Mouse (Mus musculus) heart, embryonic 15.5 days (tissue): ENCODE measurements around the gene Noto. TPM values are rescaled to one million over a fixed set of nuclear protein-coding genes. Genes with fewer than 3 reads are reported as not detected.
A peak's percentile ranks its signal among the peaks of the same experiment; 100 is the strongest.
"Not testable (repeated sequence)": the region's sequence is repeated elsewhere in the genome, so short reads cannot be mapped to it uniquely, and the experiment has no call there.

Experiments used
- ATAC-seq: fragments of 200-750 bp; cut with Nextera tagmentation; replicated peaks from 2 replicates; pipeline ENCODE4 v1.8.0; 2017; ENCODE audit warnings: low read depth, moderate TSS enrichment; ENCODE audit not compliant: insufficient number of reproducible peaks, insufficient read depth, low FRiP score
- H3K27ac ChIP-seq: fragments of 300-500 bp; sonication (generic); 2 replicates; pipeline ENCODE4 v1.5.1; 2015; ENCODE audit warnings: mild to moderate bottlenecking, inconsistent platforms
- H3K27me3 ChIP-seq: fragments of 300-500 bp; sonication (generic); 2 replicates; pipeline ENCODE4 v1.6.1; 2015; ENCODE audit warnings: inconsistent platforms
- H3K36me3 ChIP-seq: fragments of 300-500 bp; sonication (generic); 2 replicates; pipeline ENCODE4 v1.6.1; 2015; ENCODE audit warnings: mild to moderate bottlenecking, inconsistent platforms
- H3K4me1 ChIP-seq: fragments of 300-500 bp; sonication (generic); replicated peaks from 2 replicates; pipeline ENCODE4 v1.6.1; 2015; ENCODE audit warnings: inconsistent platforms
- H3K4me2 ChIP-seq: fragments of 300-500 bp; sonication (generic); 2 replicates; pipeline ENCODE4 v1.6.1; 2015; ENCODE audit warnings: inconsistent platforms, mild to moderate bottlenecking, moderate library complexity
- H3K4me3 ChIP-seq: fragments of 300-500 bp; sonication (generic); 2 replicates; pipeline ENCODE4 v1.5.1; 2015; ENCODE audit warnings: mild to moderate bottlenecking, inconsistent platforms
- H3K9ac ChIP-seq: fragments of 300-500 bp; sonication (generic); 2 replicates; pipeline ENCODE4 v1.6.1; 2015; ENCODE audit warnings: mild to moderate bottlenecking, inconsistent platforms
- H3K9me3 ChIP-seq: fragments of 300-500 bp; sonication (generic); replicated peaks from 2 replicates; pipeline ENCODE4 v1.6.1; 2016; ENCODE audit warnings: inconsistent platforms
- WGBS: fragments of 180-500 bp; shearing (Covaris S2); methylation state at CpG from one replicate; pipeline ENCODE4 v1.1.7; 2015; ENCODE audit warnings: mixed read lengths; 5-methylcytosine and 5-hydroxymethylcytosine counted together
- polyA plus RNA-seq: library from polyadenylated mRNA; unstranded; fragments of >200 nt; fragmentation: Nextera tagmentation; extraction: Ambion mirVana; gene quantifications from 2 replicates; pipeline ENCODE4 v1.2.1, GENCODE M21; 2015

The Noto gene
- polyA plus RNA-seq, 1 experiment from 2014 or later: not detected

DNA sequence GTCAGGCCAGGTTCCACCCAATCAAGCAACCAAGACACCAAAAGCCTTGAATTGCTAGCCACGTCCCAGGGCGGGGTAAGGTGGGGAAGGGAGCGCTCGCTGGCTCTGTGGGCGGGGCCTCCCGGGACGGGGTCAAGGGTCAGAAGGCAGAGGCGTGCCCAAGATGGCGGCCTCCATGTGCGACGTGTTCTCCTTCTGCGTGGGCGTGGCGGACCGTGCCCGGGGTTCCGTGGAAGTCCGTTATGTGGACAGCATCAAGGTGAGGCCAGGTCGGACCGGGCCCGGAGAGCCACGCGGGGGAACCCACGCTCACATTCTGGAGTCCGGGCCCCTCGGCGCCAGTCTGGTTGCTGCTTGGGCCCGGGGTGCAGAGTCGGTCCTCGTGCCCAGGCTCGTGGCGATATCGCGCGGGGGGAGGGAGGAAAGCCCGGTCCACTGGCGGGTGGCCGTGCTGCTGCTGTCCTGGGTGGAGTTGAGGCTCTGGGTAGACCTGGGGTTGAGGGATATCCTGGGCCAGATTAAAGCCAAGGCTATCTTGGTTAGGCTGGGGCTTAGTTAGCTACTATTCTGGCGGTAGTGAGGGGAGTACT is 8.3 kb downstream of the Noto start, which contains the start of gene Smyd5:
Gene Smyd5 (plus strand): TSS at position 148 of the 590 bp plus-strand sequence.
- H3K27me3 ChIP-seq: peaks cover 11% of the 10 kb centered on the region
- peak within 1 kb of the TSS; percentile 90 for H3K4me2 ChIP-seq
- H3K27ac ChIP-seq: no peak within 1 kb of the TSS
- H3K4me3 ChIP-seq: peak within 1 kb of the TSS; percentile 87
- ATAC-seq: peak; percentile 77
- peaks cover 4% of the 10 kb centered on the region; the same call in 1 of the 2 replicates for H3K4me1 ChIP-seq
- H3K9ac ChIP-seq: peak within 1 kb of the TSS; percentile 77
- under 1% methylated on average over 39 of the region's 39 CpGs for WGBS
- H3K9me3 ChIP-seq: no peaks in the 10 kb centered on the region
- no peaks in the 10 kb centered on the region for H3K36me3 ChIP-seq

DNA sequence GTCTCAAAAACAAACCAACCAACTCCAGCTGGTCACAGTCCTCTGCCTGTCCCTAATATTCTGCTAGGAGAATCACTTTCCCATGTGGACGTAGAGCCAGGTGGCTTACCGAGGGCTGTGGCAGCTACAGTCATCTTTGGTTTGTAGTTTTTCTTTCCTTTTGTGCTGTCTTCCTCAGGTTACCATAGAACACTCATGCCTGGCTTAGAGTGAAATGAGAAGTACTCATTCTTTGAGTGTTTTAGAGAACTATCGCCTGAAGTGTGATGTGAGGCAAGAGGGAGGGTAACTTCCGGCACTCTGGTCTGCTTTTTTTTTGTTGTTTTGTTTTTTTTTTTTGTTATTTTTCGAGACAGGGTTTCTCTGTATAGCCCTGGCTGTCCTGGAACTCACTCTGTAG is 10.2 kb downstream of the Noto start:
- no peak overlapping the region for H3K27ac ChIP-seq
- H3K4me1 ChIP-seq: peaks cover 4% of the 10 kb centered on the region; the same call in 1 of the 2 replicates
- H3K9me3 ChIP-seq: no peaks in the 10 kb centered on the region
- 78% methylated on average over 5 of the region's 5 CpGs for WGBS
- no peak overlapping the region for H3K4me3 ChIP-seq
- peaks cover 8% of the 10 kb centered on the region; the same call in 1 of the 2 replicates for H3K36me3 ChIP-seq
- H3K9ac ChIP-seq: no peak overlapping the region
- no peak for ATAC-seq
- H3K27me3 ChIP-seq: no peaks in the 10 kb centered on the region
- no peak overlapping the region for H3K4me2 ChIP-seq

DNA sequence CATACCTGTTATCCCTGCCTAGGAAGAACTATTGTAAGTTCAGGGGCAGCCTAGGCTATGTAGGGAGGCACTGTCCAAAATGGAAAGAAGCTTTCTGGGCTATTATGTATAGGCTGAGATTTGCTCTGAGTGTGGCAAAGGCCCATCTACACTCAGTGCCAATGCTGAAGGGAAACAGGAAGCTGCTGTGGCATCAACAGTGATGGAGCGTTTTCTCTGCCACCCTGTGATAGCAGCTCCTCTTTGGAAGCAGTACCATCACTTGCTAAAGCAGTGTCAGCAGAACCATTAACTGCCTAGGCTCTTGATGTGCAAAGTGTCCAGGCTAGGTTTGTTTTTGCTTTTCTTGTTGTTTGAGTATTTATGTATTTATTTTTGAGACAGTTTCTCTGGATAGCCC is 12.5 kb downstream of the Noto start:
- no peaks in the 10 kb centered on the region for H3K9me3 ChIP-seq
- H3K27me3 ChIP-seq: no peaks in the 10 kb centered on the region
- H3K4me2 ChIP-seq: no peak overlapping the region
- H3K27ac ChIP-seq: no peak overlapping the region
- H3K36me3 ChIP-seq: peaks cover 30% of the 10 kb centered on the region
- WGBS: 65% methylated on average over 1 of the region's 1 CpGs
- no peak overlapping the region for H3K9ac ChIP-seq
- H3K4me1 ChIP-seq: peaks cover 4% of the 10 kb centered on the region; the same call in 1 of the 2 replicates
- H3K4me3 ChIP-seq: no peak overlapping the region
- no peak for ATAC-seq

DNA sequence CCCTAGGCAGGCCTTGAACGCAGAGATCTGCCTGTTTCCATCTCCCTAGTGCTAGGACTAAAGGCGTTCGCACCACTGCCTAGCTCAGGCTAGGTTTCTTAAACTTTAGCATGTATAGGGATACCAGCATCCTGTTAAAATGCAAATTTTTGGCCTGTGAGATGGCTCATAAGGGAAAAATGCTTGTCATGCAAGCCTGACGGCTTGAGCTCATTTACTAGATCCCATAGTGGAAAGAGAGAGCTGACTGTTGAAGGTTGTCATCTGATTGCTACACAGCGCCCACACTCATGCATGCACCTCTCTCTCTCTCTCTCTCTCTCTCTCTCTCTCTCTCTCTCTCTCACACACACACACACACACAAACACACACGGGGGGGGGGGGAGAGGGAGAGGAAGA is 12.9 kb downstream of the Noto start:
- Histone ChIP-seq H3K4me3 (no peak overlapping the region), H3K4me2 (no peak overlapping the region), H3K36me3 (peaks cover 34% of the 10 kb centered on the region), H3K27me3 (no peaks in the 10 kb centered on the region), H3K4me1 (peaks cover 4% of the 10 kb centered on the region; the same call in 1 of the 2 replicates), H3K9me3 (no peaks in the 10 kb centered on the region), H3K27ac (no peak overlapping the region), H3K9ac (no peak overlapping the region)
- 77% methylated on average over 5 of the region's 6 CpGs for WGBS
- ATAC-seq: no peak

DNA sequence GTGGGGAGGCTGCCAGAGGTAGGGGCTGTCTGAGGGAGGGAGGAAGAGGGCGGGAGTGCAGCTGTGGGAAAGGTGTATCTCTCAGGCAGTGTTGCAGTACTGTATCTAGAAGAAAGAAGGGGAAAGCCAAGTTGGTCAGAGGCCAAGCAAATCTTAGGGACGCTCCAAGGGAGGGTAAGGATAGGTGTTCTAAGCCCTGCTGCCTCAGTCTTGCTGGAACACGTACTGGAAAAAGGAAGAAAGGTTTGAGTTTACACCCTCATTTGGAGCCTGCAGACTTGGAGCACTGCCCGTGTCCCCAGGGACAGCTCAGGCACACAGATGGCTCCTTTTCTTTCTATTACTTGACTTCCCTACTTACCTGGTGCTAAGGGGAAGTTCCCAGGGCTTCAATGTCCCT is 17.5 kb downstream of the Noto start:
- no peaks in the 10 kb centered on the region for H3K27me3 ChIP-seq
- H3K9me3 ChIP-seq: no peaks in the 10 kb centered on the region
- peaks cover 51% of the 10 kb centered on the region for H3K36me3 ChIP-seq
- no peak overlapping the region for H3K4me3 ChIP-seq
- no peak overlapping the region for H3K9ac ChIP-seq
- H3K4me2 ChIP-seq: no peak overlapping the region
- no peak; the same call in 1 of the 2 replicates for ATAC-seq
- H3K27ac ChIP-seq: no peak overlapping the region
- H3K4me1 ChIP-seq: no peaks in the 10 kb centered on the region
- 90% methylated on average over 4 of the region's 4 CpGs for WGBS

DNA sequence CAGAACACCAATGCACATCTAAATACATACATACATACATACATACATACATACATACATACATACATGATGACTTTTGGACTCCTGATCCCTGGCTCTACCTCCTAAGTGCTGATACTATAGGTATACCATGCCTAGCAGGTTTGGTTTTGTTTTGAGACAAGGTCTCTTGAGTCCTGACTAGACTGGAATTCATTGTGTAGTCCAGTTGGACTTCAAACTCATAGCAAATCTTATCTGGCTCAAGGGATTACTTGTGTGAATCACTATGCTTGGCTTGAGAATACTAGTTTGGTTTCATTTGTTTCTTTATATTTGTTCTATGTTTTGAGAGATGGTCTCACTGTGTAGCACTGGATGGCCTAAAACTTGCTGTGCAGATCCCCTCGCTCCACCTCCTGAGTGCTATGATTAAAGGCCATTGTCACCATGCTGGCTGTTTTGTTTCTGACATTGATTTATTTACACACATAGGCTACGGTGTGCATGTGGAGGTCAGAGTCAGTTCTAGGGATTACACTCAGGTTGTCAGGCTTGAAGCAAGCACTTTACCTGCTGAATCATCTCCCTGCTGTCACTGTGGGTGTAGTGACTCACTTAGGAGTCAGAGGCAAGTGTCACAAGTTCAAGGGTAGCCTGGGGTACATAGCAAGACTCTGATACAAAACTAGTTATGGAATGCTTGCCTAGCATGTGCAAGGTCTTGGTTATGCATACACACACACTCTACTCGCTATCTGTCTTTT is 20.0 kb downstream of the Noto start:
- Histone ChIP-seq H3K4me2 (no peak overlapping the region), H3K4me3 (no peak overlapping the region), H3K4me1 (no peaks in the 10 kb centered on the region), H3K9me3 (no peaks in the 10 kb centered on the region), H3K27ac (no peak overlapping the region), H3K9ac (no peak overlapping the region), H3K36me3 (peaks cover 61% of the 10 kb centered on the region), H3K27me3 (no peaks in the 10 kb centered on the region)
- no peak for ATAC-seq
- WGBS: 82% methylated on average over 3 of the region's 3 CpGs

DNA sequence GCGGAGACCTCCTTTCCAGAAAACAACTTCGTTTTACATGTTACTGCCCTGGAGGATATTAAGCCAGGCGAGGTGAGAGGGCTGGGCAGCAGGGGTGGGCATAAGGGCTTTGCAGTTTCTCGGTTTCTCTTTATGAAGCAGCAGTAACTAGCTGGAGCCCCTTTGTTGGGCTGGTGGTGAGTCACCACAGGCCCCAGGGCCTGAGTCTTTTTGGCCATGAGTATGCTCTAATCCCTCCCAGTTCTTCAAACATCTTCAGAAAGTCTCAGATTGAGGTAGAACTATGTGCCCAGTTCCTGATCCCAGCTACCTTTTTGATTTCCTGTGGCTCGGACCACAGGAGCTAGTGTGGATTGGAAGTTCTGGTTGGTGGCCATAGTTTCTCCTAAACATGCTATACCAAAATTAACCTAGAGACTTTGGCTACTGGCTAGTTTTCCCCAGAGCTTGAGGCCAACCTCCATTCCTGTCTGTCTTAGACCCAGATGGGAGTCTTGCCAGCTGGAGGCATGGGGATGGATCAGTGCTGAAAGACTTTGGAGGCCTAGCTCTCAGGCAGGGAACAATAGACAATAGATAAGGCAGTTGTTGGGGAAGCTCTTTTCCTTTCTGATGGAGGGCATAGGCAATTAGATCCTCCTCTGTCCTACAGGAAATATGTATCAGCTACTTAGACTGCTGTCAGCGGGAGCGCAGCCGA is 20.7 kb downstream of the Noto start:
- H3K27ac ChIP-seq: no peak overlapping the region
- no peak overlapping the region for H3K4me2 ChIP-seq
- no peak overlapping the region for H3K9ac ChIP-seq
- no peaks in the 10 kb centered on the region for H3K4me1 ChIP-seq
- no peak for ATAC-seq
- no peak overlapping the region for H3K4me3 ChIP-seq
- peaks cover 53% of the 10 kb centered on the region for H3K36me3 ChIP-seq
- 80% methylated on average over 8 of the region's 8 CpGs for WGBS
- H3K27me3 ChIP-seq: no peaks in the 10 kb centered on the region
- H3K9me3 ChIP-seq: no peaks in the 10 kb centered on the region

DNA sequence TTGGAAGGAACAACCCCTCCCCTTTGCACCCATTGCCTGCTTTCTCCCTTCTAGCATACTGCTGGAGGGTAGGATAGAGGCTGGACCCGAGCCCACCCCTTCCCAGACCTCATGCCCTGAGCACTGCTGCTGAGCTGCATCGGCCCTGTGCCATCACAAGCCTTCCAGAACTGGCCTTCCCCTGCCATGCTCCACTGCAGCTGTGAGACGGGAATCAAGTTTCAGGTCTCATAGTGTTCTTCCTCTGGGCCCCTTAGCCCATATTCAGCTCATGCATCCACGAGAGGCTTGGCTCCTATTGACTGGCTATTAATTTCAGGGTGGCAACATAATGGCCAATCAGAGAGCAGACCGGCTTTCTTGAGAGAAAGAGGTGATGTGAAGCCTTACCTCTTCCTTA is 21.6 kb downstream of the Noto start:
- Histone ChIP-seq H3K4me3 (no peak overlapping the region), H3K9ac (no peak overlapping the region), H3K4me1 (peaks cover 2% of the 10 kb centered on the region; the same call in 1 of the 2 replicates), H3K27me3 (no peaks in the 10 kb centered on the region), H3K27ac (no peak overlapping the region), H3K4me2 (no peak overlapping the region), H3K9me3 (no peaks in the 10 kb centered on the region), H3K36me3 (peaks cover 45% of the 10 kb centered on the region; the same call in 1 of the 2 replicates)
- 85% methylated on average over 5 of the region's 5 CpGs for WGBS
- no peak for ATAC-seq

DNA sequence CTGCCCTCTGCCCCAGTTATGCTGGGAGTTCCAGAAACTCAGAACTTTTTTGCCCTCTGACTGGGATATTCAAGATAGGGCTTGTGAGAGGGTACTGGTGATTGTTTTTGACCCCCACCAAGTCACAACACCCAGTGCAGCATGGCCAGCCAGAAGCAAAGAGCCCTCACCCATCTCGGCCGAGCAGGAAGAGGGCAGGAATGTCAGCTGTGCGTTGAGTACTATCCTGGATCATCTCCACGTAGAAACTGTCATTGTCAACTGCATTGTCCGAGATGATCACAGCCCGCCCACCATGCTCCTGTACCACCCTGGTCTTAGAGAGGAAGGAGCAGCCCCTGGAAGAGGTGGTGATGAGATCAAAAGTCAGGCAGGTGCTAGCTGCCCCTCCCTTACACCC is 23.7 kb downstream of the Noto start:
- Histone ChIP-seq H3K9ac (no peak overlapping the region), H3K27me3 (no peaks in the 10 kb centered on the region), H3K4me2 (no peak overlapping the region), H3K4me3 (no peak overlapping the region), H3K4me1 (peaks cover 8% of the 10 kb centered on the region; the same call in 1 of the 2 replicates), H3K27ac (no peak overlapping the region), H3K36me3 (peaks cover 32% of the 10 kb centered on the region; the same call in 1 of the 2 replicates), H3K9me3 (no peaks in the 10 kb centered on the region)
- 84% methylated on average over 6 of the region's 6 CpGs for WGBS
- ATAC-seq: no peak

DNA sequence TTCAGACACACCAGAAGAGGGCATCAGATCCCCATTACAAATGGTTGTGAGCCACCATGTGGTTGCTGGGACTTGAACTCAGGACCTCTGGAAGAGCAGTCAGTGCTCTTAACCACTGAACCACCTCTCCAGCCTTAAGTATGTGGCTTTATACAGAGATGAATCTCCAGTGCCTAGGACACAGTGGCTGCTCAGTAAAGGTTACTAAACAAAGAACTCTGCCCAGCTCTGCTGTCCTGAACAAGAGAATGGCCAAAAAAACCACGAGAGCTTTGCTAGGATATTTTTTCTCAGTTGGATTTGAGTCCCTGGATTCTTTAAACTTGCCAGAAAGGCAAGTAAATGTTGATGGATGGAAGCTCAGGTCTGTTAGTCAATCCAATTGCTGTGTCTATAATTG is 26.5 kb downstream of the Noto start:
- ATAC-seq, H3K27ac ChIP-seq: not testable (repeated sequence)
- peak overlapping the region; percentile 81 for H3K9ac ChIP-seq

More for the DNA sequence above, 26.5 kb downstream of the Noto start:
- not testable (repeated sequence) for H3K27me3 ChIP-seq, H3K9me3 ChIP-seq
- Histone ChIP-seq H3K4me3 (peak overlapping the region; percentile 65), H3K4me1 (peaks cover 28% of the 10 kb centered on the region), H3K36me3 (peaks cover 26% of the 10 kb centered on the region; the same call in 1 of the 2 replicates), H3K4me2 (peak overlapping the region; percentile 97)
- 53% methylated on average over 1 of the region's 1 CpGs for WGBS
